Mouse (Mus musculus) heart, embryonic 15.5 days (tissue): ENCODE data around the gene Gna15. TPM values are rescaled to one million over a fixed set of nuclear protein-coding genes. Genes with fewer than 3 reads are reported as not detected.

Source experiments
- ATAC-seq: fragments of 200-750 bp; cut with Nextera tagmentation; replicated peaks from 2 replicates; pipeline ENCODE4 v1.8.0; 2017; ENCODE audit warnings: low read depth, moderate TSS enrichment; ENCODE audit not compliant: insufficient number of reproducible peaks, insufficient read depth, low FRiP score
- H3K27ac ChIP-seq: fragments of 300-500 bp; sonication (generic); 2 replicates; pipeline ENCODE4 v1.5.1; 2015; ENCODE audit warnings: mild to moderate bottlenecking, inconsistent platforms
- H3K27me3 ChIP-seq: fragments of 300-500 bp; sonication (generic); 2 replicates; pipeline ENCODE4 v1.6.1; 2015; ENCODE audit warnings: inconsistent platforms
- H3K36me3 ChIP-seq: fragments of 300-500 bp; sonication (generic); 2 replicates; pipeline ENCODE4 v1.6.1; 2015; ENCODE audit warnings: mild to moderate bottlenecking, inconsistent platforms
- H3K4me1 ChIP-seq: fragments of 300-500 bp; sonication (generic); replicated peaks from 2 replicates; pipeline ENCODE4 v1.6.1; 2015; ENCODE audit warnings: inconsistent platforms
- H3K4me2 ChIP-seq: fragments of 300-500 bp; sonication (generic); 2 replicates; pipeline ENCODE4 v1.6.1; 2015; ENCODE audit warnings: inconsistent platforms, mild to moderate bottlenecking, moderate library complexity
- H3K4me3 ChIP-seq: fragments of 300-500 bp; sonication (generic); 2 replicates; pipeline ENCODE4 v1.5.1; 2015; ENCODE audit warnings: mild to moderate bottlenecking, inconsistent platforms
- H3K9ac ChIP-seq: fragments of 300-500 bp; sonication (generic); 2 replicates; pipeline ENCODE4 v1.6.1; 2015; ENCODE audit warnings: mild to moderate bottlenecking, inconsistent platforms
- H3K9me3 ChIP-seq: fragments of 300-500 bp; sonication (generic); replicated peaks from 2 replicates; pipeline ENCODE4 v1.6.1; 2016; ENCODE audit warnings: inconsistent platforms
- WGBS: fragments of 180-500 bp; shearing (Covaris S2); methylation state at CpG from one replicate; pipeline ENCODE4 v1.1.7; 2015; ENCODE audit warnings: mixed read lengths; 5-methylcytosine and 5-hydroxymethylcytosine counted together
- polyA plus RNA-seq: library from polyadenylated mRNA; unstranded; fragments of >200 nt; fragmentation: Nextera tagmentation; extraction: Ambion mirVana; gene quantifications from 2 replicates; pipeline ENCODE4 v1.2.1, GENCODE M21; 2015

Gna15 gene
- polyA plus RNA-seq, 1 experiment from 2014 or later = 0.64 TPM

GRCm38 (mm10) chr10:81541803-81542202 lies 17.8 kb upstream of the Gna15 start:
- H3K36me3 ChIP-seq = no peaks in the 10 kb centered on the region
- H3K4me1 ChIP-seq = peaks cover 36% of the 10 kb centered on the region
- ATAC-seq = no peak
- peak overlapping the region; percentile 23 for H3K4me2 ChIP-seq
- no peak overlapping the region for H3K4me3 ChIP-seq
- 43% methylated on average over 10 of the region's 10 CpGs for WGBS
- H3K27ac ChIP-seq = peak overlapping the region; percentile 32; the same call in 1 of the 2 replicates
- no peaks in the 10 kb centered on the region for H3K27me3 ChIP-seq
- H3K9me3 ChIP-seq = no peaks in the 10 kb centered on the region
- H3K9ac ChIP-seq = peak overlapping the region; percentile 1; the same call in 1 of the 2 replicates

- Histone ChIP-seq H3K4me2 (0 out of 2 replicates have a peak overlapping the region, but pooled peaks have one; percentile 23), H3K36me3 (no peaks in the 10 kb centered on the region), H3K9ac (0 out of 2 replicates have a peak overlapping the region, but pooled peaks have one; percentile 1), H3K9me3 (no peaks in the 10 kb centered on the region), H3K4me1 (peaks cover 36% of the 10 kb centered on the region), H3K4me3 (no peak overlapping the region), H3K27me3 (no peaks in the 10 kb centered on the region), H3K27ac (peak overlapping the region; percentile 32; the same call in 1 of the 2 replicates)
- no peak for ATAC-seq
- WGBS = 72% methylated on average over 5 of the region's 5 CpGs
These were observed 17.3 kb upstream of the Gna15 start for GRCm38 (mm10) chr10:81541363-81541762.

DNA sequence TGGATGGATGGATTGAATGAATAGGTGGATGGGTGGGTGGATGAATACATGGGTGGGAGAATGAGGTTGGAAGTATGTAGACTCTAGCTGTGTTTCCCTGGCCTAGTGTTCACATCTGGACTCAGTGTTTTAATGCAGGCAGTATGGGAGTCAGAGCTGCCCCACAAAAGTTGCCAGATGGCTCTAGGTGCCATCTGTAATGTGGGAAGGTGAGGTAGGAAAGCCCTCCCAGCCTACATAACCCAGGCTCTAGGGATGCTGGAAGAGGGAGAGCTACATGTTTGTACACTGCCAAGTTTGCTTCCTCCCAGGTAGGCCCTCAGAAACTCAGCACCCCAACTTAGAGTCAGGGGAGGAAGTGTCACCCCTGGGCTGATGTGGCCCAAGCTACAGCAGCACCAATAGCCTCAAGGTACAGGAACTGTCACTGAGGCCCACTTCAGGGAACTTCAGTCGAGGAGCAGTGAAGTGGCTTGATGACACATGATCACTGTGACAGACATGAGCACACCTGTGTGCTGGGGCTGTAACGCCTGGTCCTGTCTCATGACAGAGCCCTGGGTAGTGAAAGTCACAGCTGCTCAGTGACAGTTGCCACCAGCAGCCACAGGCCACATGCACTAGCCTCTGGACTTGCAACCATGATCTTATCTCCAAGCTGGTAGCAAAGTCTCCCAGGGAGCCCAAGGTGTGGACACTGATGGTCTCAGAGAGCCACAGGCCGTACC lies 14.5 kb upstream of the Gna15 start:
- no peaks in the 10 kb centered on the region for H3K9me3 ChIP-seq
- no peak overlapping the region for H3K9ac ChIP-seq
- H3K27ac ChIP-seq = no peak overlapping the region
- 67% methylated on average over 3 of the region's 3 CpGs for WGBS
- no peak for ATAC-seq
- no peaks in the 10 kb centered on the region for H3K36me3 ChIP-seq
- H3K4me2 ChIP-seq = no peak overlapping the region
- H3K4me3 ChIP-seq = no peak overlapping the region
- H3K27me3 ChIP-seq = no peaks in the 10 kb centered on the region
- peaks cover 30% of the 10 kb centered on the region for H3K4me1 ChIP-seq

- Histone ChIP-seq H3K9me3 (no peaks in the 10 kb centered on the region), H3K36me3 (peaks cover 3% of the 10 kb centered on the region; the same call in 1 of the 2 replicates), H3K4me1 (peaks cover 22% of the 10 kb centered on the region), H3K9ac (no peak overlapping the region), H3K27me3 (no peaks in the 10 kb centered on the region), H3K4me2 (no peak overlapping the region), H3K4me3 (no peak overlapping the region), H3K27ac (no peak overlapping the region)
- 84% methylated on average over 2 of the region's 2 CpGs for WGBS
- no peak for ATAC-seq
These were observed 13.4 kb upstream of the Gna15 start for GRCm38 (mm10) chr10:81537429-81537828.

- no peak overlapping the region for H3K27ac ChIP-seq
- H3K9me3 ChIP-seq = no peaks in the 10 kb centered on the region
- H3K27me3 ChIP-seq = no peaks in the 10 kb centered on the region
- H3K4me1 ChIP-seq = peaks cover 15% of the 10 kb centered on the region
- H3K36me3 ChIP-seq = peaks cover 4% of the 10 kb centered on the region
- no peak overlapping the region for H3K4me3 ChIP-seq
- 74% methylated on average over 6 of the region's 6 CpGs for WGBS
- H3K4me2 ChIP-seq = no peak overlapping the region
- no peak overlapping the region for H3K9ac ChIP-seq
- ATAC-seq = no peak
These were observed 12.7 kb upstream of the Gna15 start for GRCm38 (mm10) chr10:81536734-81537133.

DNA sequence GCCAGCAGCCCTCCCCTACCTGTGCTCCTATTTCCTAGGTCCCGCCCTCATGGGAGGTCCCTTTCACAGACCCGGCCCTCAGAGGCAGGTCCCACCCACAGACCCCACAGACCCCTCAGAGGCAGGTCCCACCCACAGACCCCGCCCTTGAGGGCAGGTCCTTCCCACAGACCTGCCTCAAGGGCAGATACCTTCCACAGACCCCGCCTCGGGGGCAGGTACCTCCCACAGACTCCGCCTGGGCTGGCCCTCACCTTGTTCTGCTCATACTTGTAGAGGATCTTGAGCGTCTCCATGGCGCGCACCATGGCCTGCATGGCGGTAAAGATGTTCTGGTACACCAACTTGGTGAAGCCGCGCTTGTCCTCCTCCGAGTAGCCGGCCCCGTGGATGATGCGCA lies 10.8 kb upstream of the Gna15 start:
- no peak for ATAC-seq
- peaks cover 9% of the 10 kb centered on the region for H3K4me1 ChIP-seq

DNA sequence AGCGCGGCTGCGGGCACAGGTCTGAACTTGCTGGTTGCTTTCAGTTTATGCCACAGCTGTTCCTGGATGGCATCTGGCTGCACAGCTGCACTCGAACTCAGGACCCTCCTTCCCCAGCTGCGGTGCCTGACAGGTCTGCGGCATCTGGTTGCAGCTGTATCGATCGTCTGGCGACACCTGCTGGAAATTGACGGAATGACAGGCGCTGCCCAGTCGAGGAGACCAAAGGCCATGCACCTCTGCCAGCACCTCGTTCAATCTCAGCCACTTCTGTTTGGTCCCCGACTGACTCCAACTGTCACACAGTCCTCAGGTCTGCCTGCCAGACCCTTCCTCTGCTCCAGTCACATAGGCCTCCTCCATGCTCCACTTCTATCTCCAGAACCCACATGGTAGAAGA lies 2.8 kb upstream of the Gna15 start:
- Histone ChIP-seq H3K36me3 (peaks cover 26% of the 10 kb centered on the region), H3K27ac (no peak overlapping the region), H3K4me3 (no peak overlapping the region), H3K4me2 (no peak overlapping the region), H3K9me3 (no peaks in the 10 kb centered on the region), H3K4me1 (peaks cover 15% of the 10 kb centered on the region), H3K9ac (no peak overlapping the region), H3K27me3 (no peaks in the 10 kb centered on the region)
- ATAC-seq = no peak; the same call in 1 of the 2 replicates
- WGBS = 15% methylated on average over 14 of the region's 14 CpGs

More for the DNA sequence above, 10.8 kb upstream of the Gna15 start:
- no peak overlapping the region for H3K4me2 ChIP-seq
- H3K36me3 ChIP-seq = peaks cover 21% of the 10 kb centered on the region
- H3K27me3 ChIP-seq = no peaks in the 10 kb centered on the region
- 70% methylated on average over 16 of the region's 16 CpGs for WGBS
- H3K9me3 ChIP-seq = no peaks in the 10 kb centered on the region
- no peak overlapping the region for H3K4me3 ChIP-seq
- H3K9ac ChIP-seq = no peak overlapping the region
- no peak overlapping the region for H3K27ac ChIP-seq

GRCm38 (mm10) chr10:81525017-81525694 lies 1.1 kb upstream of the Gna15 start:
- H3K36me3 ChIP-seq = peaks cover 12% of the 10 kb centered on the region; the same call in 1 of the 2 replicates
- H3K27ac ChIP-seq = no peak overlapping the region; the same call in 1 of the 2 replicates
- peaks cover 15% of the 10 kb centered on the region for H3K4me1 ChIP-seq
- no peak for ATAC-seq
- H3K9me3 ChIP-seq = no peaks in the 10 kb centered on the region
- no peak overlapping the region for H3K4me3 ChIP-seq
- no peak overlapping the region for H3K4me2 ChIP-seq
- H3K27me3 ChIP-seq = no peaks in the 10 kb centered on the region
- H3K9ac ChIP-seq = no peak overlapping the region
- WGBS = 45% methylated on average over 12 of the region's 13 CpGs

- Histone ChIP-seq H3K4me2 (peak overlapping the region; percentile 46), H3K9me3 (no peaks in the 10 kb centered on the region), H3K4me3 (peak overlapping the region; percentile 15), H3K4me1 (peaks cover 15% of the 10 kb centered on the region), H3K27me3 (no peaks in the 10 kb centered on the region), H3K27ac (peak overlapping the region; percentile 21), H3K36me3 (no peaks in the 10 kb centered on the region), H3K9ac (no peak overlapping the region)
- WGBS = 13% methylated on average over 19 of the region's 19 CpGs
- ATAC-seq = no peak
These were observed 455 bp downstream of the Gna15 start for GRCm38 (mm10) chr10:81523570-81523969.

GRCm38 (mm10) chr10:81523142-81523541 lies 883 bp downstream of the Gna15 start:
- no peak for ATAC-seq
- Histone ChIP-seq H3K9me3 (no peaks in the 10 kb centered on the region), H3K27me3 (no peaks in the 10 kb centered on the region), H3K4me2 (0 out of 2 replicates have a peak overlapping the region, but pooled peaks have one; percentile 46), H3K27ac (no peak overlapping the region), H3K4me3 (0 out of 2 replicates have a peak overlapping the region, but pooled peaks have one; percentile 15), H3K4me1 (peaks cover 15% of the 10 kb centered on the region), H3K36me3 (no peaks in the 10 kb centered on the region), H3K9ac (no peak overlapping the region)
- WGBS = 61% methylated on average over 6 of the region's 6 CpGs

GRCm38 (mm10) chr10:81519978-81520365 lies 4.1 kb downstream of the Gna15 start:
- no peak overlapping the region for H3K9ac ChIP-seq
- no peak overlapping the region for H3K27ac ChIP-seq
- H3K4me3 ChIP-seq = no peak overlapping the region
- no peak overlapping the region for H3K4me2 ChIP-seq
- no peaks in the 10 kb centered on the region for H3K27me3 ChIP-seq
- H3K9me3 ChIP-seq = no peaks in the 10 kb centered on the region
- H3K36me3 ChIP-seq = no peaks in the 10 kb centered on the region
- H3K4me1 ChIP-seq = peaks cover 14% of the 10 kb centered on the region
- 60% methylated on average over 3 of the region's 3 CpGs for WGBS
- ATAC-seq = no peak
